Mouse (Mus musculus) liver, postnatal 0 days (tissue): ENCODE results near the gene Jarid2. TPM values are rescaled to one million over a fixed set of nuclear protein-coding genes. Genes with fewer than 3 reads are reported as not detected.

ENCODE experiments used
- ATAC-seq: fragments of 200-750 bp; cut with Nextera tagmentation; 2 replicates; pipeline ENCODE4 v1.8.0; 2017; ENCODE audit warnings: mild to moderate bottlenecking, moderate library complexity
- DNase-seq: peaks from one replicate; pipeline ENCODE4 v3.0.0-alpha.2; 2016
- H3K27ac ChIP-seq: fragments of 300-500 bp; sonication (generic); 2 replicates; pipeline ENCODE4 v1.5.1; 2014; ENCODE audit warnings: antibody characterized with exemption, moderate library complexity, mild to moderate bottlenecking, low read depth
- H3K27me3 ChIP-seq: fragments of 300-500 bp; sonication (generic); 2 replicates; pipeline ENCODE4 v1.6.1; 2014; ENCODE audit warnings: low read length, control low read depth, mixed read lengths; ENCODE audit not compliant: insufficient read depth
- H3K36me3 ChIP-seq: fragments of 300-500 bp; sonication (generic); replicated peaks from 2 replicates; pipeline ENCODE4 v1.6.1; 2014; ENCODE audit warnings: mild to moderate bottlenecking, control low read depth, low read length, moderate library complexity, mixed read lengths; ENCODE audit not compliant: insufficient read depth
- H3K4me1 ChIP-seq: fragments of 300-500 bp; sonication (generic); 2 replicates; pipeline ENCODE4 v1.6.1; 2014; ENCODE audit warnings: antibody characterized with exemption, mild to moderate bottlenecking, control low read depth; ENCODE audit not compliant: insufficient read depth
- H3K4me2 ChIP-seq: fragments of 300-500 bp; sonication (generic); 2 replicates; pipeline ENCODE4 v1.6.1; 2014; ENCODE audit warnings: low read depth, mild to moderate bottlenecking, low read length, moderate library complexity, mixed read lengths
- H3K4me3 ChIP-seq: fragments of 300-500 bp; sonication (generic); 2 replicates; pipeline ENCODE4 v1.5.1; 2014; ENCODE audit warnings: low read depth, low read length
- H3K9ac ChIP-seq: fragments of 300-500 bp; sonication (generic); replicated peaks from 2 replicates; pipeline ENCODE4 v1.6.1; 2014; ENCODE audit warnings: mild to moderate bottlenecking, moderate library complexity
- H3K9me3 ChIP-seq: fragments of 300-500 bp; sonication (generic); 2 replicates; pipeline ENCODE4 v1.6.1; 2016; ENCODE audit warnings: mild to moderate bottlenecking, control low read depth, low read length, mixed read lengths
- CTCF ChIP-seq: sonication (generic); IDR thresholded peaks from 2 replicates; pipeline ENCODE4 v1.5.1; 2016; ENCODE audit warnings: antibody characterized with exemption, low read depth
- EP300 ChIP-seq: IDR thresholded peaks from 2 replicates; pipeline ENCODE4 v1.6.1; 2016; ENCODE audit warnings: antibody characterized with exemption, low read depth, mild to moderate bottlenecking
- WGBS: fragments of 180-500 bp; shearing (Covaris S2); extraction: QIAGEN DNeasy Blood & Tissue Kit; methylation state at CpG from one replicate; pipeline ENCODE4 v1.1.7; 2014; ENCODE audit not compliant: insufficient replicate concordance; 5-methylcytosine and 5-hydroxymethylcytosine counted together
- polyA plus RNA-seq: library from polyadenylated mRNA; unstranded; fragments of >200 nt; fragmentation: Nextera tagmentation; extraction: Ambion mirVana; gene quantifications from 2 replicates; pipeline ENCODE4 v1.2.1, GENCODE M21; 2015

Jarid2 gene
- polyA plus RNA-seq, 1 experiment from 2014 or later = 6.8 TPM

- DNase-seq (no peak), ATAC-seq (no peak)
Observed at GRCm38 (mm10) chr13:44907702-44908101, 178.4 kb downstream of the Jarid2 start.

DNA sequence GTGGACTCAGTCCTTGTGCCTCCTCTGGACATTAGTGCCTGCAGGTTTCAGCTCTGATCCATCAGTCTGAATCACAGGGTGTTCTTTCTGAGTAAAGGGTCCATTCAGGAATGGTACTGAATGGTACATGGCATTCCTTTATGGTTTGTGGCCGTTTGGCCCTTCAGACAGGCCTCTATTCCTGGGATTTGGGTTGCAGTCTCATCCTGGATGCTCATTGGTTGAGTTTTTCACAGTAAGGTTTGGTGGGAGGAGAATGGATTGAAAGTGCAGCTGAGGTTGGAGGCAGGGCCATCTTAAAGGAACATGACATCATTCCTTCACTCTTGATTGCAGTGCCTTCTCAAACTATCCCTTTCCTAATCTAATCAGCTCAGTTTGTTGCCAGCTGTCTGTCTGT, 179.5 kb downstream of the Jarid2 start:
- WGBS = 43% methylated on average over 1 of the region's 1 CpGs
- no peaks in the 10 kb centered on the region for H3K27me3 ChIP-seq
- TF ChIP-seq EP300 (no peak), CTCF (no peak)
- H3K4me1 ChIP-seq = no peaks in the 10 kb centered on the region
- ATAC-seq = no peak
- H3K36me3 ChIP-seq = peaks cover 65% of the 10 kb centered on the region
- no peaks in the 10 kb centered on the region for H3K9me3 ChIP-seq
- no peak overlapping the region for H3K4me2 ChIP-seq
- no peak overlapping the region for H3K9ac ChIP-seq
- H3K4me3 ChIP-seq = no peak overlapping the region
- no peak overlapping the region for H3K27ac ChIP-seq
- no peak for DNase-seq

More at GRCm38 (mm10) chr13:44907702-44908101, 178.4 kb downstream of the Jarid2 start:
- peaks cover 65% of the 10 kb centered on the region for H3K36me3 ChIP-seq
- no peak overlapping the region for H3K4me3 ChIP-seq
- H3K4me1 ChIP-seq = no peaks in the 10 kb centered on the region
- TF ChIP-seq EP300 (no peak), CTCF (no peak)
- no peak overlapping the region for H3K27ac ChIP-seq
- H3K9ac ChIP-seq = no peak overlapping the region
- no peaks in the 10 kb centered on the region for H3K9me3 ChIP-seq
- no peaks in the 10 kb centered on the region for H3K27me3 ChIP-seq
- WGBS = 76% methylated on average over 6 of the region's 6 CpGs
- H3K4me2 ChIP-seq = no peak overlapping the region

DNA sequence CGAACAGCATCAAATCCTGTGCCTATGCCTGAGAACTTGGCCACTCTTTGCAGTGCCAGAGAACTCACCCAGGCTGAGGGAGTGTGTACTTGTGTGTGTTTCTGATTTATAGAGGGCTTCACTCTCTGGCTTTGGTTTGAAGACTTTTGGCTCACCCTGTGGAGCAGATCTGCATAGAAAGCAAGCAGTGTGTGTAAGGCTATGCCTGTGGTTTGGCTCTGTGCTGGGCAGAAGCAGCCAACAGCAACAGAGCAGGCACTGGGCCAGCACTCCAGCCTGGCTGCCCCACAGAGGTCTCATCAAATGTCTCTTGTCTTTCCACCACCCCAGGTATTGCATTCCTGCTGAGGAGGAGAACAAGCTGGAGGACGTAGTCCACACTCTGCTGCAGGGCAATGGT, 183.6 kb downstream of the Jarid2 start:
- Histone ChIP-seq H3K9me3 (no peaks in the 10 kb centered on the region), H3K4me3 (no peak overlapping the region), H3K9ac (no peak overlapping the region), H3K27me3 (no peaks in the 10 kb centered on the region), H3K36me3 (peaks cover 73% of the 10 kb centered on the region), H3K4me2 (no peak overlapping the region), H3K4me1 (0 out of 2 replicates have a peak, but pooled peaks cover 3% of the 10 kb centered on the region), H3K27ac (no peak overlapping the region)
- no peak for DNase-seq
- TF ChIP-seq CTCF = no peak
- no peak for TF ChIP-seq EP300
- 79% methylated on average over 2 of the region's 2 CpGs for WGBS
- ATAC-seq = no peak

- DNase-seq = no peak
- ATAC-seq = no peak
- no peak overlapping the region for H3K27ac ChIP-seq
- TF ChIP-seq EP300 = no peak
- peak; percentile 22; the same call in 1 of the 2 replicates for TF ChIP-seq CTCF
- H3K9ac ChIP-seq = no peak overlapping the region
- H3K9me3 ChIP-seq = no peaks in the 10 kb centered on the region
- no peaks in the 10 kb centered on the region for H3K27me3 ChIP-seq
- 0 out of 2 replicates have a peak, but pooled peaks cover 3% of the 10 kb centered on the region for H3K4me1 ChIP-seq
- H3K4me2 ChIP-seq = no peak overlapping the region
- WGBS = 70% methylated on average over 7 of the region's 7 CpGs
- H3K4me3 ChIP-seq = no peak overlapping the region
- peaks cover 74% of the 10 kb centered on the region for H3K36me3 ChIP-seq
Observed at GRCm38 (mm10) chr13:44913560-44913959, 184.3 kb downstream of the Jarid2 start.

GRCm38 (mm10) chr13:44915382-44915781, 186.1 kb downstream of the Jarid2 start:
- ATAC-seq (no peak), DNase-seq (peak; percentile 28)
- no peak overlapping the region for H3K4me3 ChIP-seq
- 0 out of 2 replicates have a peak, but pooled peaks cover 3% of the 10 kb centered on the region for H3K4me1 ChIP-seq
- H3K27ac ChIP-seq = no peak overlapping the region
- no peaks in the 10 kb centered on the region for H3K9me3 ChIP-seq
- H3K9ac ChIP-seq = no peak overlapping the region
- H3K36me3 ChIP-seq = peaks cover 76% of the 10 kb centered on the region
- TF ChIP-seq CTCF = no peak
- peak; percentile 51; the same call in 1 of the 2 replicates for TF ChIP-seq EP300
- no peaks in the 10 kb centered on the region for H3K27me3 ChIP-seq
- WGBS = 52% methylated on average over 5 of the region's 5 CpGs
- H3K4me2 ChIP-seq = no peak overlapping the region

DNA sequence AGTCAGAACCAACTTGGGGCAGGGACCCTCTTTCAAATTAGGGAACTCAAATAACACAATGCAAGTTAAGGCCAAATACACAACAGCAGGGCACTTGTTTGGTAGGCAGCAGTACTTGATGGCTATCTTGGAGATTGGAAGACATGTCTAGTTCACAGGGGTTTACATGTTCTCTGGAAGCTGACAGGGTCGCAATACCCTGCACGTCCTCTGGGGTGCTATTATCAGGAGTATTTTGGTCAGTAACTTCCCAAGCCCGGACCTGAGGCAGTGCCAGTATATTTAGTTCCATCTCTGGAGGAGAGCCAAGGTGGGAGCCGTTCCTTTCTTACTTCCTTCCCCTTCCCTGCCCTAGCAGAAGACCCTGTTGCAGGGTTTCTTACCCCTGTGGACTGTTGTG, 186.7 kb downstream of the Jarid2 start:
- Histone ChIP-seq H3K36me3 (peaks cover 71% of the 10 kb centered on the region), H3K9ac (no peak overlapping the region), H3K4me3 (no peak overlapping the region), H3K4me1 (0 out of 2 replicates have a peak, but pooled peaks cover 3% of the 10 kb centered on the region), H3K9me3 (no peaks in the 10 kb centered on the region), H3K27me3 (no peaks in the 10 kb centered on the region), H3K4me2 (no peak overlapping the region), H3K27ac (no peak overlapping the region)
- WGBS = 57% methylated on average over 4 of the region's 4 CpGs
- peak; percentile 15; the same call in 1 of the 2 replicates for ATAC-seq
- DNase-seq = peak; percentile 44
- TF ChIP-seq EP300 (no peak), CTCF (peak; percentile 45)

GRCm38 (mm10) chr13:44917202-44917601, 187.9 kb downstream of the Jarid2 start:
- no peaks in the 10 kb centered on the region for H3K9me3 ChIP-seq
- H3K9ac ChIP-seq = no peak overlapping the region
- DNase-seq (no peak), ATAC-seq (no peak)
- H3K4me1 ChIP-seq = 0 out of 2 replicates have a peak, but pooled peaks cover 3% of the 10 kb centered on the region
- WGBS = 89% methylated on average over 4 of the region's 4 CpGs
- no peak overlapping the region for H3K4me2 ChIP-seq
- no peaks in the 10 kb centered on the region for H3K27me3 ChIP-seq
- peaks cover 76% of the 10 kb centered on the region for H3K36me3 ChIP-seq
- no peak overlapping the region for H3K27ac ChIP-seq
- H3K4me3 ChIP-seq = no peak overlapping the region
- TF ChIP-seq EP300 (no peak), CTCF (no peak)
